Mouse (Mus musculus) liver, embryonic 14.5 days (tissue): ENCODE measurements around the gene Spata7.

Experiments used
- CTCF ChIP-seq: IDR thresholded peaks from 2 replicates; pipeline ENCODE4 v1.5.1; 2016; ENCODE audit warnings: antibody characterized with exemption, low read depth, control low read depth
- EP300 ChIP-seq: IDR thresholded peaks from 2 replicates; pipeline ENCODE4 v1.6.1; 2016; ENCODE audit warnings: antibody characterized with exemption, low read depth

GRCm38 (mm10) chr12:98716142-98716541, 88.2 kb downstream of the Spata7 start:
- TF ChIP-seq CTCF (no peak), EP300 (no peak)
